Mouse (Mus musculus): ENCODE data around the gene Fam53a.

Fam53a gene

DNA sequence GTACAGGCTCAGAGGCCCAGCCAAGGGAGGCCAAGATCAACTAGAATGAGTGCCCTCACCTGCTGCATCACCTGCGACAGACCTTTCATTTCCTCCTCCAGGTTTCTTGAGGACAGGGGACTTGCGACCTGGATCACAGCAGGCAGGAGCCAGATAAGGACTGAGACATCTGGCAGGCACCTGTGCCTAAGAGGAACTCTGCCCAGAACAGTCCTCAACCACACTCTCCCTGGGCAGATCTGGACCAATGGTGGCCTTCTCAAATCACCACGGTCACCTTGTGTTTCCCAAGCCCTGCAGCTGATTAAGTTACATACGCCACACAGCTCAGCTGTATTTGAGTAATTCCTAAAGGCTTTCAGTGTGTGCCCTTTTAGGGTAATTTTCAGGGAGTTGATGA is 1.2 kb upstream of the Fam53a start:
- DNase-seq = no peak

DNA sequence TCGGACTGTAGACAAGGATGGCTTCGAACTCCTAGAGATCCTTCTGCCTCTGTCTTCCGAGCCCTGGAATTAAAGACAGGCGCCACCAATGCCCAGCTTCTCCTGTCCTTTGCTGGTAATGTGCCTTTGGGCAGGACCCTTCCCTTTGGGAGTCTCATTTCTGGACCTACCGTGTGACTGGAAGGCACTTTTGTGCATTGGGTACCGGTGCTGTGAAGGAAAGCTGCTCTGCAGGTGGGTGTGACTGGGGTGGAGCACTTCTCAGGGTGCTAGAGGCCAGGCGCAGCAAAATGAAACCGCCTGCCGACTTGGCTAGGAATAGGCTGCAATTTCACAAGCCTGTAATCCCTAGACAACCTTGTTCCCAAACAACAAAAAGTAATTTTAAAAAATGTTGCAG is 626 bp upstream of the Fam53a start:
- no peak for DNase-seq

DNA sequence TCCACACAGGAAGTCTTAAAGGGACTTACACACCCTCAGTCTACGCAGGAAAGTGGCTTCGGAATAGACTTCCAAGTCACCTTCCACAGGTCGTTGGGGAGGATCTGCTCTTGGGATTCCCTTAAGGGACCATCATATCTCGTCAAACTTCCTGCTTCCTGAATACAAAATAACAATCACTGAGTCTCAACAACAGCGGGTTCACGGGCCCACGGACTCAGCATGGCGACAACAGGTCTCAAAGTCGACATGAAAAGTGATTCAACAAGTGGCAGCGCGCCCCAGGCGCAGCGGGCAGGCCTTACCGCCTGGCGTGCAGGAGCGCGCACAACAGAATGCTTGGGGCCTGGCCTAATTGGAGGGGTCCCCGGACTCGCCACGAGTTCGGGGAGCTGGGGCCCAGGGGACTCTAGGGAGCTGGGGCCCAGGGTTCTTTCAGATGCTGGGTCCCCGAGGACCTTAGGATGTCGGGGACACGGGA is 575 bp downstream of the Fam53a start:
- peak in 1 of 2 experiments; percentile 59 for DNase-seq

DNA sequence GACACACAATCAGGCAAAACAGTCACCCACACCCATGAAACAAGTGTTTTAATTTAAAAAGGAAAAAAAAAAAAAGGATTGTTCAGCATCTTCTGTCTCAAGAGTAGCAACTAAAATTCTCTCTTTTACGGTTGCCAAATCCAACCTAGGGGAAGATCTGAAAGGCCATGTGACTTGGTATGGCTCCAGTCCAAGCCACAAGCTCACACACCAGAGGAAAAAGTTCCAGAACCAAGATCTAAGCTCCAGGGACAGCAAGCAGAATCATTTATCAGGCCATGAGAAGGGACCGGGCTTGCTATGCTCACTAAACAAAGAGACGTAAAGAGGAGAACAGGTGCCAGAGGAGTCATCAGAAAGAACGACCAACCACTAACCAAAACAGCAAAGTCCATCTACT is 1.5 kb downstream of the Fam53a start:
- DNase-seq = no peak

DNA sequence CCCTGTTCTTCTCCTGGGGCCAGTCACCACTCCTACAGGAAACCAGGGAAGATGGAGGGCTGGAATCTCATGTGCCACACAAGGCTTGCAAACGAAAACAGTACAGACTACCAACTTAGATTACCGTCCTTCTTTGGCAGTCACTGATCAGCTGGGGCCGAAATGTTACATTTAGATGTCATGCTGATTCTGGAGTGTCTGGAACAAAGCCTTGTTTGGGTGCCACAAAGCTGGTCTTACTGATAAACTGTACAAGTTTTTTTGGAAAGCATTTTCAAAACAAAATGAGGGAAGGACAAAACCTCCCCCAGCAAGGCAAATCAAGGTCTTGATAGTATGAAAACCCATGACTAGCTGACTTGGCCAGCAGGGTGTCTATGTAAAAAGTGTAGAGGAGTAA is 5.7 kb downstream of the Fam53a start:
- no peak for DNase-seq

DNA sequence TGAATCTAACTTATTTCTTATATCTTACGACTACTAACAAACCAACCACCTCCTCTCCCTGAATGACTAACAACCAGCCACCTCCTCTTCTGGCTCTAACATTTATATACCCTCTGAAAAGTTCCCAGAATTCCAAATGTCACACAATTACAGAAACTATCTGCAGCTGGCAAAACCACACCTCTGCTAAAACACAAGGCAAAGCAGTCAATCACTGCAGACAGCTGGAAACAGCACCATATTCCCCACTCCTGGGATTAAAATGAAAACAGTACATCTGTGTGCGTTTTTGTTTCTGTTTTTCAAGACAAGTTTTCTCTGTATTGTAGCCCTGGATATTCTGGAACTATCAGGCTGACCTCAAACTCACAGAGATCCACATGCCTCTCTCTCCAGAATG is 6.8 kb downstream of the Fam53a start:
- DNase-seq = no peak

DNA sequence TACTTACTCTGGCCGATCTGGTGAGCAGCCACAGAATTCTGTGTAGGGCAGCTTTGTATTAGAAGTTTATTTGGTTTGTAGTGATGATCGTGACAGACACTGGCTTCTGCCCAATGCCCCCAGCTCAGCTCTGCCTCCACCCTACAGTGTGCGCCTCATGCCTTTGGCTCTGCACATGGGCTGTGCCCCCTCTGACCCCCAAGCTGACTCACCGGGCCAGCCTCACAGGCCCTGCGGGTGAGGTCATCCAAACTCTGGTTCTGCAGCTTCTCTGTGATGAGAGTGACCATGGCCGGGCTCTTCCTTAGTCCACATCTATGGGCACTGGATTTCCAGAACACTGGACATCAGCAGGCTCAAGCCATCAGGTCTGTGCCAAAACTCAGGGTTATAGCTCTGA is 15.0 kb downstream of the Fam53a start:
- no peak for DNase-seq

DNA sequence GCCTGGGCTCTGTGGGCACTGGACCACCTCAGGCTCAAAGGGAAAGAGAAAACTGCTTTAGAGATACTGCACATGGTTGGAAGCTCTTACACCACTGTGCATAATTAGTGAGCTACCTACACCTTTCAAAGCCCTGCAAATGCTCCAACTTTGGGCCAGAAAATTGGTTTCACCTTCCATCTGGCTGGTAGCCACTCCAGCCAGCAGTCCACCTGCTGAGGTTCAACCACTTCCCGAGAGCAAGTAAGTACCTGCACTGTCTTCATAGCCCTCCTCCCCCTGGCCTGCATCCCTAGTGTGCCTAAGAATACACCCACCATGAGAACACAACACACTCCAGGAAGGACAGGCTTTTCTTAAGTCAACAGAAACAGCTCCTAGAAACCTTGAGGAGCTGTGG is 17.6 kb downstream of the Fam53a start:
- no peak for DNase-seq

DNA sequence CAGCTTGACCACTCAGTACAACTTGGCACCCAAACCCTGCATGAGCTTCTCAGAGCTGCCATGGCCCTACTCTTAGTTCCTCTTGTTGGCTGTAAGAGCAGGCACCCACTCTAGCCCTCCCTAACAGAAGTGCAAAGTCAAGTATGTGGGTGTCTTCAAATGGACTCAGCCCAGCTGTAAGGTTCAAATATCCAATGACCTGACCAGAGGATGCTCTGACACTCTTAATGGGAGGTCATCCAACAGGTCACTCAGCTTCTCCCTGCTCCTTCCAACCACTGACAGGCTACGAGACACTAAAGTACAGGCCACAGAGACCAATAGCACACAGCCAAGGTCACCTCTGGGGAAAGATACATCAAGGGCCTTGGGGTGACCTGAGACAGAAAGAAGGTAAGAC is 20.2 kb downstream of the Fam53a start:
- no peak for DNase-seq

DNA sequence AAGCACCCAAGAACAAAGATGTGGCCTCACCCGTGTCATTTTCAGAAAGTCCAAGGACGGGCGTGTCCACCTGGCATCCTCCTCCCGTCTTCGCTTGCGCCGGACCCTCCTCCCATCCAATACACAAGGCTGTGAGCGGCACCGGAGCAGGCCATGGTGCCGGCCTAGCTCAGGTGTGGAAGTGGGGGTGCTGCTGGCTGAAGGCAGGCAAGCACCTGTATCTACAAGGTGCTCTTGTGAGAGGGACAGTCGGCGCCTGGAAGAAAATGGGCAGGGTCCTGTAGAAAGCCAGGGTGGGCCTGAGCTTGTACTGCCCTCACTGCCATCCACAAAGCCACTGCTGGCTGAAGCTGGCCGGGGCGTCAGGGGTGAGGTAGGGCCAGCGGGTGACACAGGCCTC is 22.0 kb downstream of the Fam53a start:
- no peak for DNase-seq

DNA sequence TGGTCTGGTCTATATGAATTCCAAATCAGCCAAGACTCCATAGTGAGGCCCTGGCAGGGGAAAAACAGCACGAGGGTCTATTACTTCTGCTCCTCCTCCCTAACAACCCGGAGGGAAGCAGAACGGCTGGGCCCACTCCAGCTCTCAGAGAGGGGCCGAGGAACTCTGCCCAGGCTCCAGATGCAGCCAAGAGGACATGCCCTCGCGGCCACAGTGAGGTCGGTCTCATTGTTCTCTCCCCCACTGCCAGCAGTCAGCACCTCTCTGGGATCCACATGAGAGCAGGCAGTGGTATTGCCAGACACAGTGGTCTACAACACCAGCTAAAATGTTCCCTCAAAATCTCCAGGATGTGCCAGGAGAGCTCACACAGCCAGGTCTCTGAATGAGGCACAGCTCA is 22.8 kb downstream of the Fam53a start:
- no peak for DNase-seq

DNA sequence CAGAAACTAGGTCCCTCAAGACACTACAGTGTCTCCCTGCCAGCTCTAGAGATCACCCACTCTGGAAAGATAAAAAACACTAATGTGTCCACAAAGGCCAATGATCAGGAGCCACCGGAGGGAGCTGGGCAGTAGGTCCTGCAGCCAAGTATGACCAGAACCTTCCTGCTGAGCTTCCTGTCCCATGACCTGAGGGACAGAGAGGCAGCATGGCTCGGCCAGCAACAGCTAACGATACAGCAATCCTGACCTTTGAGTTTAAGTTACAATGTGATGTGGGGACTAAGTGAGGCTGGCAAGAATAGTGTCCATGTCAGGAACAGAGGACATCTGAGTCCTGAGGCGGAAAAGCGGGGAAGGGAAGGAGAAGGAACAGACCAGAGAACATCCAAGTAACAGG is 24.1 kb downstream of the Fam53a start:
- DNase-seq = no peak

DNA sequence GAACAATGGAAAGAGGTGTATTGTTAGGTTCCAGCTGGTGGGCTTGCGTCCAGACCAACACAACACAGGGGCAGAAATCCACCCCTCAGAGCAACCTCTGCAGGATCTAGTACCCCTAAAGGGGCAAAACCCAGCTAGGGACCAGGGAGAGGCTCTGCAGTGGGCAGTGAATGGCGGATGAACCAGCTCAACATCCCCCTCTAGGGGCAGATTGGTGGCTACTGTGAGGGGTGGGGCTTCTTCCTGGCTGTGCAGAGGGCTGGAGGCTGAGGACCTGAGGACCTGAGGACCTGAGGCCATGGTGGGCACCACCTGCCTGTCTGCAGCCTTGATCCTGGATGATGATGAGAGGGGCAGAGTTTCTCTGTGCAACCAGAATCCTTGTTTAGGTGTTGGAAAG is 35.8 kb downstream of the Fam53a start:
- no peak for DNase-seq

DNA sequence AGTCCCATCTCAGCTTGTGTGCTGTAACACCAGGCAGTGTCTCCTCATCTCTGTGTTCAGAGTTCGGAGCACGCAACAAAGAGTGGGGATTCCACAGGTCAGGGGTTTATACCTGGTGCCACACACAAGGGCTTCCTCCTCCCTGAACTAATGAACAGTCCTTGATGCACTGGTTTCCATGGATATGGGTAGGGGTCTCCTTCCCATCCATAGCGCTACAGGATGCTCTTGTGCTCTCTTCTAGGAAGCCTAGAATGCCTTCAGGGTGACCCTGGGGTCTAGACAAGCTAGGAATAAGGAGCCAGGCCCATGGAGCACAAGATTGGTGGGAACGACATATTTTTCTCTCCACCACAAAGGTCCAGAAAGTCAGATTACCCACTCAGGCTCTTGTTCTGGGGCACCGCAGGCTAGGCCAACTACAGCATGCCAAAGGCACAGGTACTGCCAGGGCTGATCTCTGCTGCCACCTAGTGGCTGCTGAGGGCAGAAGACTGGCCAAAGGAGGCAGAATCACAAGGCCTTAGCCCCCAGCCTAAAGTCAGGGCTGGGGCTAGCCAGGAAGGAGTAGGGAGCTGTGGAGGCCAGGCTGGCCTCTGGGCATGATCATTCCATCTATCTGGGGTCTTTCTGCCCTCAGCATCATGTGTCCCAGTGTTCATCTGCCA is 40.1 kb downstream of the Fam53a start:
- peak; percentile 29 to 64 for DNase-seq

DNA sequence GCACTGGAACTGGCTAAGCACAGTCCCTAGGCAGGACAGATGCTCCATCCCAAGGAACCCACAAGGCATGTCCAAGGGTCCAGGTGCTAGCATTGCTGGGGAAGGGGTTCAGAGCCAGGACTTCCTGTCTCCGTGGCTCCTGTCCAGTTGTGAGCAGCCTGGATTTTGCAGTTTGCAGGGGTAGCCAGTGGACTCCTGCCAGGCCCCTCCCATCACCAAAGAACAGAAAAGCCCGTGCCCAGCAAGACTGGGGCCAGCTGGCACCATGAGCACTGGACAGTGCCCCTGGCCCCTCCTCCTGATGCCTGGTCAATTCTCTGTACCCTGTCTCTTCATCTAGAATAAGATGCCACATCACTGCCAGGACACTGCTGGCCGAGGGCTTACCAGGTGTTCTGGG is 41.4 kb downstream of the Fam53a start:
- DNase-seq = no peak

DNA sequence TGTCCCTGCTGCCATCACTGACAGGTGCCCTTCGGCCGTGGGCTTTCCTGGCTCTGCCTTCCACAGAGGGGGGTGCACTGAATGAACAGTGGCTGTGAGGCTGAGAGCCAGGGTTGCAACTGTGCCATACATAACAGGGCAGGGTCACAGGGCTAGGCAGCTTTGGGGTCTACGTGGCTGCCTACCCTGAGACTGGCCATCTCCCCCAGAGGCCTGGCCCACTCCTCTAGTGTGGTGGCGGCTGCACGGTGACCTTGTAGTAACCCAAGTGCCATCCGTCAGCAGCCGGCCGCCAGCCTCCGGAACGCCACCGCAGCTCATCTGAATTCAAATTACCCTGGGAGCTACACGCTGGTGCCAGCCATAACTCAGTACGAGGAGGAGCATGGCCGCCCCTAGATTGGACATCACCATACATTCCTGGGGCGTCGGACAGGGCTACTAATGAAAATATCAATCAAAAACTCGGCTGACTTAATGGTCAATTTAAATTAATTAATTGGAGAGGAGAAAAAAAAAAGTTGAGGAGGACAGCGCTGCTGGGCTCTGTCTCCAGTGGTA is 41.9 kb downstream of the Fam53a start:
- no peak for DNase-seq

DNA sequence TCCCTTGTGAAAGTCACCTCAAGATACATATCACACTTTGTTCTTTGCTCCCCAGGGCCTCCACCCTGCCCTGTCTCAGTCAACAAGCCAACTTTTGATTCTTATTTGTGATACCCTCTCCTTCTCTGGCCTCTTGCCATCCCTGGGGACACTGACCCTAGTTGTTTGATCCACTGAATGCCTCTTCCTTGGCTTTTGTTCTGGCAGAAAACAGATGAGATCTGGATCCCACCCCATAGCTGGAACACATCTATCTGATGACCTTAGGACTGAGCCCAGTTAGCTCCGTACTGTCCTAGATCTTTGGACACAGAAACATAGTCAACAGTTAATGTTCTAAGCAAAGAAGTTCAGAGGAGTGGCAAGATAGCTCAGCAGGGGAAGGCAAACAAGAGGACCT is 49.1 kb downstream of the Fam53a start:
- no peak for DNase-seq

DNA sequence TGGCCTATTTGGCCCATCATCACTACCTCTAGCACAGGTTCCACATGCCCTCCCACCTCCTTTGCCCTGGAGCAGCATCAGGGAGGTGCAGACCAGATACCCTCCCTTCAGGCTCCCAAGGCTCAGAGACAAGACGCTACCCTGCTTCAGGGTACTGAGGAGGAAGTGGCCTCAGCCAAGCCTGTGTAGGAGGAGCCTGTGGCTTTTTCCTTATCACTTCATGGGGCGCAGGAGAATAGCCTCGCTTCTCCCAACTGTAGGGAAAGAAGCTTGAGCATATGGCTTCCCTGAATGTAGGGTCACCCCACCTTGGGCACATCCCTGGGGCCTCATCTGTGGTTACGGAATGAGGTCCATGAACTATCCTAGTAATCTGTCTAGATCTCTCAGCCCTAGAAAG is 55.2 kb downstream of the Fam53a start:
- no peak for DNase-seq

DNA sequence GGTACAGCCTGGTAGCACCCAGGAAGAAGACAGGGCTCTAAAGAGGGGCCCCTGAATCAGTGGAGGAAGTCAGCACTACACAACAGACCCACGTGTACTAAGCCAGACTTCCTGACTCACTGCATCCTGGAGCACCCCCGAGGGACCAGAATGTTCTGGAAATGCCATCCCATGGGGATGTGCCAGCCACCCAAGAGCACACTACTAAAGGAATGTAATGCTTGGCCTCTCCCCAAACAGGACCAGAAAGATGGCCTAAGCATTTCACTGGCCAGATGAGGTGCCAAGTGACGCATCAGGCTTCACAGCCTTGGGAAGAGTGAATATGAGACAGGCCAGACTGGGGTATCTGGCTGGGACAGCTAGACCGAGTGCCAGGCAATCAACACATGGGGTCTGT is 63.5 kb downstream of the Fam53a start:
- DNase-seq = no peak

DNA sequence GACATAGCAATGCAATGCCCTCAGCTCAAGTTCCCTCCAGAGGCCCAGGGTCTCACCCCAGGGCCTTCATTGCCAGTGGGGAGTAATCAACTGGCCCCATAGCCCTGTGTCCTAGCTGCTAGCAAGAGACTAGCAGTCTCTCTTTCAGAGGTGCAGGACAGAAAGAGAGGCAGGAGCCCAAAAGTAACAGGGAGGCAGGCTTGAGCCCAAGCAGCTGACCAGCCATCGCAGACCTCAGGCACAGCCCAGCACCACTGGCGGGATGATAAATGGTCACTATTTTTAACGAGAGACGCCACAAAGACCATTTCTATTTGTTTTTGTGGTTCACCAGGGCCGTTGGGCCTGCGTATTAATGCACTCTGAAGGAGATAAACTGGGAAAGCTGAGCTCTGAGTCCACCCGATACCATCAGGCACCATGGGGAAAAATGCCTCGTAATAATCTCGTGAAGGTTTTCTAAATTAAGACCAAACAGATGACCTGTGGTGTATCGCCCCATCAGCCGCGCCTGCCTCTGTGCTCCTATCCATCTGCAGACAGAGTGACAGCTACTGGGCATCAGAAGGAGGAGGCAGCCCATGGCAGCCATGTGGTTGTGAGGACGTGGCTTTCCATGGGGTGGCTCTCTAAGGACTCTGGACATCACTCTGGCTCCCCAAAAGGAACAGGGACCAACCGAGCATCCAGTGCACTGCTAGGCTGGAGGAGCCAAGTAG is 73.0 kb downstream of the Fam53a start:
- no peak for DNase-seq

All from spleen, adult 18-20 months (tissue).